Mouse (Mus musculus): ENCODE measurements around the gene Lpcat3.
A peak's percentile ranks its signal among the peaks of the same experiment; 100 is the strongest.

DNA sequence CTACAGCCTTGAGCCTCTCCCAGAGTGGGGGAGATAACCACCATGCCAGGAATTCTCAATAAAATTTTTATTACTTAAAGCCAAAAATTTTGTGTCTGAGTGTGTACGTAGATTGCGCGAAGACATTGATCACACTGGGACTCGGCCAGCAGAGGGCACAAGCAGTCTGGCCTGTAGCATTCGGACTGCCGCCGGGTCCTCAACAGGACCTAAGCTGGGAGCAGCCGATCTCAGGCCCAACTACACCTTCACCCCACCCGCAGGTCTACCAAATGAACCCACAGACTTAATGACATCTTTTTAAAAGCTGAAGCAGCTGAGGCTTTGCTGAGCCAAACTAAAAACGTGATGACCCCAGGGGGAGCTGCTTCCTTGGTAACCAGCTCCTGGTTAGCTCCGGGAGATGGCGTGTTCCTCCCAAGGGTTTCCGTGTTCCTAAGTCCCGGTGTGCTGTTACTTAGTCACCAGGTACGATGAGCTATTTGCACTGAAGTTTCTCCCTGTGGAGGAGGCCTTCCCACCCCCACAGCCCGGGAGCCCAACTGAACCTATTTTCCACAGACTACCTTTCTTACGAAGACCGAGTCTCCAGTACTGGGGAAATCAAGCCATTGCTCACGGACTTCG lies 54.1 kb downstream of the Lpcat3 start:
- TF ChIP-seq CTCF (IDR thresholded peaks at IDR 0.05; ENCODE audit: control insufficient read depth, insufficient read depth, insufficient replicate concordance, low read depth, low read length) (peak; percentile 42; the same call in 1 of the 2 replicates), POLR2A (IDR thresholded peaks at IDR 0.05; ENCODE audit: control insufficient read depth, low read depth, low read length) (no peak)
